Mouse (Mus musculus) cerebellum, postnatal 4 days (tissue): ENCODE data around the gene Duoxa2.

Experiments used
- DNase-seq, 2 experiments: peaks; one replicate each; pipeline ENCODE4 v3.0.0; 2022; ENCODE audit warnings: low spot score in 2 of 2, mixed read lengths in 1 of 2

Gene Duoxa2

GRCm38 (mm10) chr2:122298596-122299490 is at the start of gene Duoxa2:
TSS of gene Duoxa2 (plus strand) at chr2:122298900.
- DNase-seq, result no peak

GRCm38 (mm10) chr2:122255997-122256396 is 42.7 kb upstream of the Duoxa2 start:
- no peak for DNase-seq

GRCm38 (mm10) chr2:122260729-122261128 is 38.0 kb upstream of the Duoxa2 start:
- no peak for DNase-seq

GRCm38 (mm10) chr2:122264690-122265089 is 34.0 kb upstream of the Duoxa2 start:
- DNase-seq, result no peak

- DNase-seq, result no peak
Observed at GRCm38 (mm10) chr2:122266407-122267193, 32.1 kb upstream of the Duoxa2 start.

GRCm38 (mm10) chr2:122278769-122279168 is 19.9 kb upstream of the Duoxa2 start:
- no peak for DNase-seq

- no peak for DNase-seq
Observed at GRCm38 (mm10) chr2:122284091-122284490, 14.6 kb upstream of the Duoxa2 start.

- DNase-seq, result no peak
Observed at GRCm38 (mm10) chr2:122286137-122286536, 12.6 kb upstream of the Duoxa2 start.

- DNase-seq, result no peak
Observed at GRCm38 (mm10) chr2:122294916-122295315, 3.8 kb upstream of the Duoxa2 start.

GRCm38 (mm10) chr2:122297271-122298095 is 1.2 kb upstream of the Duoxa2 start:
- no peak for DNase-seq

- DNase-seq, result no peak
Observed at GRCm38 (mm10) chr2:122298096-122298499, 602 bp upstream of the Duoxa2 start, which contains the start of gene Duox2. TSS of gene Duox2 (minus strand) at chr2:122298449.

- no peak for DNase-seq
Observed at GRCm38 (mm10) chr2:122299911-122300655, 1.4 kb downstream of the Duoxa2 start.

GRCm38 (mm10) chr2:122300656-122301020 is 1.9 kb downstream of the Duoxa2 start:
- DNase-seq, result no peak

GRCm38 (mm10) chr2:122301081-122301920 is 2.6 kb downstream of the Duoxa2 start:
- peak in 1 of 2 experiments; percentile 43 for DNase-seq

- DNase-seq, result no peak
Observed at GRCm38 (mm10) chr2:122301921-122302573, 3.3 kb downstream of the Duoxa2 start.

GRCm38 (mm10) chr2:122302574-122303241 is 4.0 kb downstream of the Duoxa2 start:
- DNase-seq, result peak; percentile 54 to 71

GRCm38 (mm10) chr2:122304544-122304943 is 5.8 kb downstream of the Duoxa2 start:
- DNase-seq, result no peak

GRCm38 (mm10) chr2:122305097-122305892 is 6.6 kb downstream of the Duoxa2 start:
- no peak for DNase-seq
